Mouse (Mus musculus) CH12.LX (cell line): Measurements from ENCODE around the gene Mta2.

Experiments used
- CTCF ChIP-seq, 2 experiments: IDR thresholded peaks in 1 of 2; conservative IDR thresholded peaks in 1 of 2; 2 replicates each; pipeline ENCODE4 v1.5.1; 2011 to 2012; ENCODE audit warnings: low read depth in 2 of 2, low read length in 2 of 2, improper control_type of control experiment in 1 of 2, inconsistent platforms in 1 of 2, mild to moderate bottlenecking in 1 of 2, moderate library complexity in 1 of 2
- JUN ChIP-seq: IDR thresholded peaks from 2 replicates; pipeline ENCODE4 v1.6.1; 2011; ENCODE audit warnings: low read depth, mild to moderate bottlenecking, low read length, improper control_type of control experiment, moderate library complexity; ENCODE audit not compliant: insufficient read depth
- MEF2A ChIP-seq: IDR thresholded peaks from 2 replicates; pipeline ENCODE4 v1.6.1; 2014; ENCODE audit warnings: low read depth, mild to moderate bottlenecking, inconsistent platforms, low read length, improper control_type of control experiment, borderline replicate concordance
- POLR2A ChIP-seq: IDR thresholded peaks from 2 replicates; pipeline ENCODE4 v1.6.1; 2011; ENCODE audit warnings: low read depth, mild to moderate bottlenecking, improper control_type of control experiment, low read length

DNA sequence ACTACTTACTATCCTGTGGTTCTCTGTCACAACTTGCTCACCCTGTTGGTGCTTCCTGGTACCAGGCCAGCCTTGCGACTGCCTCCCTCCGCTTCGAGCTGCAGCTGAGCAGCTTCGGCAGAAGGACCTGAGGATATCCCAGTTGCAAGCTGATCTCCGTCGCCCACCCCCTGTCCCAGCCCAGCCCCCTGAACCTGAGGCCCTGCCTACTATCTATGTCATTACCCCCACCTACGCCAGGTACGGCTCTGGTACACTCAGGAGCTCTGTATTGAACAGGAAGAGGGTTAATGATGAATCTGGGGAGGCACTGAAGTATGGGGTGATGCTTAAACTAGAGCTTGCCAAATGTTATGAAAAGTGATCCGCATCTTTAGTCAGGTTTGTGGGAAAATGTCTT lies 19.9 kb upstream of the Mta2 start:
- TF ChIP-seq MEF2A (no peak), CTCF (conservative IDR thresholded peaks at IDR 0.05 in 1 of 2, IDR thresholded peaks at IDR 0.05 in 1 of 2; ENCODE audit: low read depth in 2 of 2, low read length in 2 of 2) (no peak), POLR2A (no peak), JUN (no peak)
